Mouse (Mus musculus) cerebellum, adult 18-20 months (tissue): ENCODE data around the gene Zfp747.
"Not testable (repeated sequence)": the region's sequence is repeated elsewhere in the genome, so short reads cannot be mapped to it uniquely, and the experiment has no call there.

Source experiments
- DNase-seq, 2 experiments: peaks; one replicate each; pipeline ENCODE4 v3.0.0; 2021

Zfp747 gene

DNA sequence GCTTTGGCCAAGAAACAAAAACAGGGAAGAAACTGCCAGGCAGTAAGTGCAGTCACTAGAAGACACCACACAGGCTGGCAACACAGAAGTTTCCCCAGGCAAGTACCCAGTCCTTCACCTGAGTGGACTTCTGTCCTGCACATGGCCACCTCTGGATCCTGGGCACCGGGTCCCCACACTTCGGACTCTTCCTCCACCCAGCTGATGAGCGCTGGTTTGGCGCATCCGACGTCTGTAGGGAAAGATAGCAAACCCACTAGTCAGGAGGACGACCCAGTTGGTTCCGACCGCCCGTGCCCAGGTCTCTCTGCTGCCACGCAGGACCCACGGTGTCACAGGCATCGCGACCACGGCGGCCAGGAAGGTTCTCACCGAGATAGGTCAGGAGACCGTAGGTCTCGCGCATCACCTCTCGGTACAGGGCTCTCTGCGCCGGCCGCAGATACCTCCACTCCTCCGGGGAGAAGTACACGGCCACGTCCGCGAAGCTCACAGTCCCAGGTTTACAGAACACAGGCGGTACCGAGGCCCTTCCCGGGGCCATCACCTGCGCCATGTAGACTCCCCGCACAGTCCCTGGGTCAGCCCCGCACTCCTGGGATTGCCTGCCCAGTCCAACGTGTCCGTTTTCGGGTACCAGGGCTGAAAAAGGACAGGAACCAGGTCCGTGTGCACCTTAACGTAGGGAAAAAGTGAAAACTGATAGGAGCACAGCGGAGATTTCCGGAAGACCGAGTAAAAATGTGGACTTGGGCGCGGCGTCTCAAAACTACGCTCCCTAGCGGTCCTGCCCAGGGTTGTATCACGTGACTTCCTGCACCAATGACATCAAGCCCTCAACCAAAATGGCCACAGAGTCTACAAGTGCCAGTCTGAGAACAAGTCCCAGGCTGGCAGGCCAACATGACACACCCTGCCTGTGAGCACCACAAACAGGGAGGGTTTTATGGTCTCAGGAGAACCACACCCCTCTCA, at the start of gene Zfp747:
Gene Zfp747, minus strand, starts transcription at position 780 of the 975 bp plus-strand sequence.
- peak; percentile 94 to 95 for DNase-seq

GRCm38 (mm10) chr7:127425291-127425690, 49.4 kb upstream of the Zfp747 start:
- DNase-seq, result no peak

- peak; percentile 53 to 64 for DNase-seq
Measured at GRCm38 (mm10) chr7:127422247-127422646, 46.4 kb upstream of the Zfp747 start.

- DNase-seq, result peak; percentile 92 to 94
Measured at GRCm38 (mm10) chr7:127421388-127422191, 45.7 kb upstream of the Zfp747 start, which contains the start of gene Zfp688. Gene Zfp688, minus strand, starts transcription at chr7:127422068.

- no peak for DNase-seq
Measured at GRCm38 (mm10) chr7:127411418-127411817, 35.6 kb upstream of the Zfp747 start.

- peak; percentile 90 to 94 for DNase-seq
Measured at GRCm38 (mm10) chr7:127406002-127406987, 30.4 kb upstream of the Zfp747 start, which contains the start of gene Zfp764. Gene Zfp764, minus strand, starts transcription at chr7:127406822.

- DNase-seq, result not testable (repeated sequence)
Measured at GRCm38 (mm10) chr7:127404101-127404500, 28.3 kb upstream of the Zfp747 start.

DNA sequence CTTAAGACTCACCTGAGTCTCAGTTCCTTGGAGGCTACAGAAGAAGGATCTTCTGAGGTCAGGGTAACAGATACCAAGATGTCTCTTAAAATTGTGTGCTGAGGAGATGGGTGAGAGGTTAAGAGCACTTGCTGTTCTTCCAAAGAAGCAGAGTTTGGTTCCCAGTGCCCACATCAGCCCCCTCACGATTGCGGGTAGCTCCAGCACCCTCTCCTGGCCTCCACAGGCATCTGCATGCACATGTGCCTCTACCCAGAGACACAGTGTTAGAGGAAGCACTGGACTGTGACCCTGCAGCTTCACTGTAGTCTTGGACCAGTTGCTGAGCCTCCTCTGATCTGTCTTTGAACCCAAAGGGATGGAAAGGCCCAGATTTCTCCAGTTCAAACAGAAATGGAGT, 27.1 kb upstream of the Zfp747 start:
- DNase-seq, result no peak

- no peak for DNase-seq
Measured at GRCm38 (mm10) chr7:127400355-127400754, 24.5 kb upstream of the Zfp747 start.

DNA sequence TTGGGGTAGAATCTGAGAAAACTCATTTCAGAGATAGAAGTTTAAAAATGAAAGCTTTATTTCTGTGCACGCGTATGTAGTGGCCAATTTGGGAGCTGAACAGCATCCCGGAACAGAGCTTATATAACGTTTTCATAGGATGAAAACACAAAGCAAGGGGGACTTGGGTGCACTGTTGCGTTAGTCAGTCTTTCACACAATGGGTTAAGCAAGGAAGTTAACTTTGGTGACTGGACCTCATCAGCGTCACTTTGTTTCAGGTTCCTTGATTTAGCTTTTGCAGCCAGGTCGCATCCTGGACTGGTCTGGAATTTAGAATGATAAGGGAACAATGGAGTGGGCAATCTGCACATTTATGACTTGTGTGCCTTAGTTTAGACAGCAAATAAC, 18.1 kb upstream of the Zfp747 start:
- no peak for DNase-seq

DNA sequence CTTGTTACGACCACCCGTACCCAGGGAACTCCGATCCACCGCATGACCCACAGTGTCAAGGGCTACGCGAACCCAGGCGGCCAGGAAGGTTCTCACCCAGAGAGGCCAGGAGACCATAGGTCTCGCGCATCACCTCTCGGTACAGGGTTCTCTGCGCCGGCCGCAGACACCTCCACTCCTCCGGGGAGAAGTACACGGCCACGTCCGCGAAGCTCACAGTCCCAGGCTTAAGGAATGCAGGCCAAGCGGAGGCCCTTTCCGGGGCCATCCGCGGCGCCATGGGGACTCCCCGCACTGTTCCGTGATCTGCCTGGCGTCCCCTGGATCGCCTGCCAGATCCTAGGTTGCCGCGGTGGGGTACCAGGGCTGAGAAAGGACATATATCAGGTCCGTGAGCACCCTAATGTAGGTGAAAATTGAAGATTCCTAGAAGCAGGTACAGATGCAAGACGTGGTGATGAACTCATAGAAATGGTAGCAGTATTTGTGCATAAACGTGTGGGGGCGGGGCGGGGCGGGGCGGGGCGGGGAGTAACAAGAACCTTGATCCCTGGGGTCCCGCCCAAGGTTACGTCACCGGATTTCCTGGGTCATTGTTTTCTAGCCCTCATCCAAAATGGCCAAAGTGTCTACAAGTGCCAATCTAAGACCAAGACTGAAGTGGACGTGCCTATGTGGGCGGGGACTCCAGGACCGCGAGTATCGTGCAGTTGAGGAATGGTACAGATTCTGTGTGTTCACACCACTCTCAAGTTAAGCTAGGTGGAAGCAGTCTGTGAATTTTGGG, 17.5 kb upstream of the Zfp747 start, which contains the start of gene E430018J23Rik:
Gene E430018J23Rik, minus strand, starts transcription at position 473 of the 787 bp plus-strand sequence.
- peak; percentile 98 to 99 for DNase-seq

DNA sequence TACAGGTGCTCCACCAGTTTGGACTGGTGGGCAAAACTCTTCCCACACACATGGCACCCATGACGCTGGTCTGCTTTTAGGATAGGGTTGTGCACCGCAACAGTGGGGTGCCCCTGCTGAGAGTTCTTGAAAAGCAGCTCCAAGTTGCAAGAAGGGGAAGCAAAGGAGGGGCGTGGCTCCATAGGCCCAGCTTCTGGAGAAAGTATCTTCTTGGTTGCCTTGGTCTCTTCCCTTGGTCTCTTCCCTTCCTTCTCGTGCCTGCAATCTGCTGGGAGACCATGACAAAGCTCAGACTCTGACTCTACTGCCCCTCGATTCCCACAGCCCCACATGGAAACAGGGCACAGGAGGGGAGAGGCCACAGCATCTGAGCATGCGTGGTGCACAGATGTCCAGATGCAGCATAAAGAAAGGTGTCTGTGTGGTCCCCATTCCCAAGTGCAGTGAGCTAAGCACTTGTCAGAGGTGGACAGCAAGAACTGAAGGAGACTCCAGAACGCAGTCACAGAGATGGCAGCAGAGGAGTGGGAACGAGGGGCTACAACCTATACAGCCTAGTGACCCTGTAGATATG, 16.5 kb upstream of the Zfp747 start:
- DNase-seq, result no peak

DNA sequence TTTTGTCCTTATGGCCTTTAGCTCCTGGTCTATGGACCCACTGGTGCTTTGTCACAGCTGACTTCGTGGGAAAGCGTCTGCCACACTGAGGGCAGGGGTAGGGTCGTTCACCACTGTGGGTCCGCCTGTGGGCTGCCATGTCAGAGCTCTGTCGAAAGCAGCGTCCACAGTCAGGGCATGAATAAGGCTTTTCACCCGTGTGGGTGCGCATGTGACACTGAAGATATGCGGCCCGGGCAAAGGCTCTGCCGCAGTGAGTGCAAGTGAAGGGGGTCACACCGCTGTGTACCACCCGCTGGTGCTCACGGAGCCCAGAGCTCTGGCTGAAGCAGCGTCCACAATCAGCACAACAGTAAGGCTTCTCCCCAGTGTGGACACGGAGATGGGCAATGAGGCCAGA, 15.7 kb upstream of the Zfp747 start:
- DNase-seq, result no peak

DNA sequence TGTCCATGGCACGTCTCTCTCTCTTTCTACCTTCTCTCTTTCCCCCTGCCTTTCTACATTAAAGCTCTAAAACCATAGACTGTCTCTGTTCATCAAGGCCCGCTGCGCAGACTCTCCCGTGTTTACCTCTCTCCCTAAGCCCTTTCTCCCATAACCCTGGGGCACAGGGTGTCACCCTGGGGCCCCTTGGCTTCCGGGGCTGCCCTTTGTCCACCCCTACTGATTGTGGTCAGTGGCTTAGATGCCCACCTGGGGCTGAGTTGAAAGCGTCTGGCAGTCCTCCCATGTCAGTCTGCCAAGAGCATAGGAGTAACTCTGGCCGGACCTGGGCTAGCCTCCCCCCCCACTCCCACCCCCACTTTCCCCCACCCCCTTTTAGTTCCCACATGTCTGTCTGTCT, 14.5 kb upstream of the Zfp747 start:
- DNase-seq, result no peak

- DNase-seq, result not testable (repeated sequence)
Measured at GRCm38 (mm10) chr7:127388201-127388600, 12.4 kb upstream of the Zfp747 start.

GRCm38 (mm10) chr7:127386641-127387392, 11.0 kb upstream of the Zfp747 start, which contains the start of gene 9130019O22Rik:
Gene 9130019O22Rik, minus strand, starts transcription at chr7:127387166.
- peak; percentile 94 to 97 for DNase-seq

DNA sequence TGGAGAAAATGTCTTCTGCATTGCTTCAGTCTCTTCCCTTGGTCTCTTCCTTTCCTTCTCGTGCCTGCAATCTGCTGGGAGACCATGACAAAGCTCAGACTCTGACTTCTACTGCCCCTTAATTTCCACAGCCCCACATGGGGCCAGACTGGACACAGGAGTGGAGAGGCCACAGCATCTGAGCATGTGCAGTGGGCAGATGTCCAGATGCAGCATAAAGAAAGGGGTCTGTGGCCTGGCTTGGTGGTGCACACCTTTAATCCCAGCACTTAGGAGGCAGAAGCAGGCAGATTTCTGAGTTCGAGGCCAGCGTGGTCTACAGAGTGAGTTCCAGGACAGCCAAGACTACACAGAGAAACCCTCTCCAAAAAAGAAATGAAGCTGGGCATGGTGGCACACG, 9.7 kb upstream of the Zfp747 start:
- not testable (repeated sequence) for DNase-seq

- DNase-seq, result no peak
Measured at GRCm38 (mm10) chr7:127378310-127378921, 2.6 kb upstream of the Zfp747 start.

- DNase-seq, result not testable (repeated sequence)
Measured at GRCm38 (mm10) chr7:127371870-127372269, 4.0 kb downstream of the Zfp747 start.
